Mouse (Mus musculus) natural killer cell, adult 2 months (primary cell): Measurements from ENCODE around the gene Snx9.

Experiments
- DNase-seq, 2 experiments: peaks; one replicate each; pipeline ENCODE4 v3.0.0; 2022; ENCODE audit warnings: low spot score in 2 of 2

Gene Snx9

DNA sequence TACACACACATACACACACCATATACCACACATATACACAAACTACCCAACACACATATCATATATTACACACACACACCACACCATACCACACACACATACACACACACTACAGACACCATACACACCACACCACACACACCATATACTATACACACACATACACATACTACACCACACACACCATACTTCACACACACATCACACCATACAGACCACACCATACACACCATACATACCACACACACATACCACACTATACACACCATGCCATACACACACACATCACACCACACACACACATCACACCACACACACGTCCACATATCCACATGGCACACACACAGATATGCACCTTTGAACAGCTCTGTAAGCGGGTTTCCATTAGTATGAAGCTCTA is 34.3 kb upstream of the Snx9 start:
- no peak for DNase-seq

DNA sequence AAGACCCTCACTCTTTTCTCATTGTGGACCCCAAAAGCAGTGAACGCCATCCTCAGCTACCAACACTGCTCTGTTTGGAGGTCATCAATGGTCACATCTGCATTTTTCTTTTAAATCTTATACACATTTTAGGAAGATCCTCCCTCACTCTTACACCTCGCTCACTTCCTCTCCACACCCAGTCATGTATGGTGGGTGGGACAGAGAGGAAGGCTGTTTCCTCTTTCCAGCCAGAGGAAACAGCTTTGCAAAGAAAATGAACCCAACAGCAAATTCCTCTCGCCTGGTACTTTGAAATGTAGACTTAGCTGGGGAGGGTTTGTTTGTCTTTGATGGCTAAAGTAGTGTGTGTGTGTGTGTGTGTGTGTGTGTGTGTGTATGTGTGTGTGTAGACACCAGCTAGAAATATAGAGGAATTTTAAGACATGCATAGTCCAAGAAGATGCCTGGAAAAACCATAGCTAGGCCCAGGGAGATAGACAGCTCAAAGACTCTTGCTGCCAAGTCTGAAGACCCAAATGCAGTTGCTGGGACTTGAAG is 33.2 kb upstream of the Snx9 start:
- peak in 1 of 2 experiments; percentile 40 for DNase-seq

DNA sequence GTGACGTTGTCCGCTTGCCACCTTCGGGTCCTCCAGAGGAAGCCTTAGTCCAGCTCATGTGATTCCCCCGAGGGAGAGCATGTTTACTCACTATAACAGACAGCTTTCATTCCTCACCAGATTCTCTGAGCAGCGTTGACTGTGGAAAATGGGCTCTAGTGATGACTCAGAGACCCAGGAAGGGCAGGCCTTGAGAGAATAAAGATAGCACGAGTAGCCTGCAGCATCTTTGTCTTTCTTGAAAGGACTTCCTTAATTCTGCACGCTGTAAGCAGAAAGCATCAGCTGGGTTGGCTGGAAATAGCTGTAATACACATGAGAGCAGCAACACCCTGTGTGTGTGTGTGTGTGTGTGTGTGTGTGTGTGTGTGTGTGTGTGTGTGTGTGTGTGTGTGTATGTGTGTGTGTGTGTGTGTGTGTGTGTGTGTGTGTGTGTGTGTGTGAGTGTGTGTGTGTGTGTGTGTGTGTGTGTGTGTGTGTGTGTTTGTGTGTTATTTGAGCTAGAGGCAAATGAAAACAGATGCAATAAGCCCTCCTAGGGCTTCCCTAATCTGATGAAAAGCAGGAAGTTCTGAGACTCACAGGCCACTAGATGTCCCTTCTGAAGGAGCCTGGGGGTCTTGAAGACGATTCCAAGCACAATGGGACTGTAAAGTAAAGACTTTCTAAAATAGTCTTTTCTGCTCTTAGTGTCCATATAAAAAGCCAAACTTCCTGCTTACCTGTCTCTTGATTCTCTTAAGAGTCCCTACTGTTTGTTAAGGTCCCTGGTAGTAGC is 27.1 kb upstream of the Snx9 start:
- DNase-seq = peak in 1 of 2 experiments; percentile 57

DNA sequence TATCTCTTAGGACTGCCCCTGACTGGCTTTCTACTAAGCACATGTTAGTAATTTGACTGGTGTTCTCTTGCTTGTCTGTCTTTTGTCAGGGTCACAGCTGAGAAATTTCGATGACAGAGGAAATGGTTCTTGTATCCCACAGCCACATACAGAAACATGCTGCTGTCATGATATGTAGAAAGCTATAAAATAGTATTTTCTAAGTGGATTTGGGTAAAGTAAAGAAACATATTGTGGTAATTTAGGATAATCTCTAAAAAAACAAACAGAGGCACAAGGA is 26.5 kb upstream of the Snx9 start:
- no peak for DNase-seq

DNA sequence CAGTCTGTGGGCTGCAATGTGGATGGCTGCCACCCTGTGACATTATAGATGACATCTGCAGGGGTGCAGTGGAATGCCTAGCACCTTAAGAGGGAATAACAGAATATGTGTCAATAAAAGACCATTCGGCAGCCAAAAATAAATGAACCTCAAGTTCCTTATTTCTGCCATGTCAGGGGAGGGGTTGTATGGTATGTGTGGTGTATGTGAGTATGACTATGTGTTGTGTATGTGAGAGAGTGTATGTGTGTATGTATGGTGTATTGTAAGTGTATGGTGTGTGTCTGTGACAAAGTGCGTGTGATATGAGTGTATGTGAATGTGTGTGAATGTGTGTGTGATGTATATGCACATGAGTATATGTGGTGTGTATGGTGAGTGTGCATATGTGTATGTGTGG is 23.3 kb upstream of the Snx9 start:
- no peak for DNase-seq

DNA sequence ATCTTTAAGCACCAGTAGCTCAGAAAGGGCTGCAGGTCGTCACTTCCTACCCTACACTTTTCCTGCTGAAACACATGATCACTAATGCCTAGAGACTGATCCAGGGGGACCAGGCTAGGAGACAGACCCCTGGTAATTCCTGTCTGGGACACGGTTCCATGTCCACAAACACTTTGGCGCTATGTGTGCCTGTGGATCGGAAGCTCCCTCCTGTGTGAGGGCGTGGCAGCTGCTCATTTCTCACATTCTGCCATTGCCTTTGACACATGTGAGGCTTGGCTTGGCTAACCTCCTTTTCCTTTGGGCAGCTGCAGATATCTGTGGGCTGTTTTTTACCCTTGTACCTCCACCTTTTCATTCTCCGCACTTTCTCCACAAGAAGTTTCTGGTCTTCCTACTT is 22.0 kb upstream of the Snx9 start:
- DNase-seq = no peak

DNA sequence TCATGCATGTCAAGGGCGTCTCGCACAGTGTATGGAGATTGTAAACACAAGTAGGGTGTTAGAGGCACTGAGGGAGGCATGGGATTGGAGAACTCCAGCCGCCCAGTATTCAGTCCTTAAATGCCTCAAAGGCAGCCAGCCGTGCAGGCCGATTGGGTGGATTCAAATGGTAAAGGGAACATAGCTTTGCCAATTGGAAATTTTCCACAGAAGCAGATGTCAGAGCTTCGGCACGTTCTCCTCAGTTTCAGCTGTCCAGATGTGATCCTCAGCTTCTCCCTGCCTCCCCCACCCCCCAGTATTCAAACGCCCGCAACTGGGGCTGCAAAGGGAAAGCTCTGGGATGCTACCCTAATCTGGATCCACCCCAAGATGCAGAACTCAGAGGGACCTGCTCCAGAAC is 21.3 kb upstream of the Snx9 start:
- no peak for DNase-seq

DNA sequence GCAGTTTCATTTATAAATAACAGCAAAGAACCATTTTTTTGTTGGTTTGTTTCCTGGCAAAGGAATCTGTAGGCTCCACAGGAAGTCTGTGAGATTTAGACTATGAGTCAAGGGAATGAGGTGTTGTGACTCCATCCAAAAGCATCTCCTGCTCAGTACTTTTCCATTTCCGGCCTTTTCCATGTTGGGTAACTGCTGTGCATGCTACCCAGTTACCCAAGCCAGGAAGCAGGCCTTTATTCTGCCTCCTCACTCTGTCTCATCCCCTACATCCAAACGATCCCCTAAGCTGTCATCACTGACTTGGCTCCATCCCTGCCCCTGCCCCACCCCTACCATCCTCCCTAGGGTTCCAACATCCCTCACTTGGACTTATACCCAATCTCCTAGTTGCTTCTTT is 18.6 kb upstream of the Snx9 start:
- no peak for DNase-seq

DNA sequence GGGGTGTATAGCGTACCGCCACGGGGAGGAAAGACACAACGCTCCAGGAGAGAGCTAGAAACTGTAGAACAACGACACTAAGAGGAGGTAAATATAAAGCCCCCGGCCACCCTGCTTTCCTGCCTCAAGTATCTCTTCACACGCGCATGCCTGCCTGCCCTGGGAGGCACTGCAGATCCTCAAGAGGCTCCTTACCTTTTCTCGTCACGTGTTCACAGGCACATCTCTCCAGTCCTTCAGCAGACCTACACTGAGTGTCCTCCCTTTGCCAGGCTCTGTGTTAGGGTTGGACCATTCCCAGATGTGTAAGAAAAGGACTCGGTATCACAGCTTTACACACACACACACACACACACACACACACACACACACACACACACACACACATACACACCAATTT is 18.1 kb upstream of the Snx9 start:
- DNase-seq = no peak

DNA sequence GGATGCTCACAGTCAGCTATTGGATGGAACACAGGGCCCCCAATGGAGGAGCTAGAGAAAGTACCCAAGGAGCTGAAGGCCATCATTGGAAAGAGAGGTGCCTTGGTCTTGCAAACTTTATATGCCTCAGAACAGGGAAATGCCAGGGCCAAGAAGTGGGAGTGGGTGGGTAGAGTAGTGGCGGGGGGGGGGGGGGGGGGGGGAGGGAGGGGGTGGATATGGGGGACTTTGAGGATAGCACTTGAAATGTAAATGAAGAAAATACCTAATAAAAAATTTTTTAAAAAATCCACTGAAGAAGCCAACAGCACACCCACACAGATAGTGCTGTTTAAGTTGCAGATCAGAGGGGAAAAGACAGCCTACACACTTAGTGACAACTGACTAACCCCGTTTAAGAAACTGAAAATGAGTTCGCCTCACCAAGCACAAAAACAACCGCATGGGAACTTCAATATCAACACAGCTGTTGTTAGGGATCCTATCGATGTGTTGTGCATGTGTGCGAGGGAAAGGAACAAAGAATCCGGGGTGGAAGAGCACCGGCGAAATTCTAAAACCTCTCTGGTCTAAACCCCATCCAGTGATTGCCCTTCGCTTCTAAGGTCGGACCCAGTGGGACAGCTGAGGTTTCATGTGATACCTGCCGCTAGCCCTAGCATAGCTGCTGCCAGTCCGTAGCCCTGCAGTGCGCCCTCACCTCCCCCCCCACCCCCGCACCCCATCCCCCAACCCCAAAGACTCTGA is 13.1 kb upstream of the Snx9 start:
- DNase-seq = peak in 1 of 2 experiments; percentile 42

DNA sequence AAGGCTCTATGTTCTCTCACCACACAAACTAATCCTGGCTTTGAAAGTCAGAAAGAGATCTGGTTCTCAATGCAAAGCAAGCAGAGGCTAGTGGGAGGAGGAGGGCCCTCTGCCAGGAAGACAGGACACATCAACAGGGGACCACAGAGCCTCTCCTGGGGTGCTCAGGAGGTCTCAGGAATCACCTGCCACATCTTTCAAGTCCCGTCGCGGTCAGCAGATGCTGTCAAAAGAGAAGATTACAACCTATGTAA is 12.6 kb upstream of the Snx9 start:
- no peak for DNase-seq

DNA sequence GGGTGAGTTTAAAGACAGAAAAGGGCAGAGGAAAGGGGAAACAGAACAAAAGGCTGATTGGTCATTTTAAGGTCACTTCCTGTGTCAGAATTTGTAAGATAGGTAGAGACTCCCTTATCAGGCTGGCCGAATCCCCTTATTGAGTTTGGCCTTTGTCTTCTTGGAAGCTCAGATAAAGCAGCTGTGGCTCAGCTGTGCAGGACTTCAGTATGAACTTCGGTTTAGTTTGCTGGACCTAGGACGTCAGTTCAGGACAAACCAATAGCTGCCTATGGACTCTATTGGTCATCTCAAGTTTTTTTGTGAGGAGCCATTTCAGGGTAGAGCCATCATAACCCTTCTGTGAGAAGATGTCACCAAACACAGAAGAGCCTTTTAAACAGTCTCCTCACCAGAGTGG is 12.2 kb upstream of the Snx9 start:
- DNase-seq = no peak

DNA sequence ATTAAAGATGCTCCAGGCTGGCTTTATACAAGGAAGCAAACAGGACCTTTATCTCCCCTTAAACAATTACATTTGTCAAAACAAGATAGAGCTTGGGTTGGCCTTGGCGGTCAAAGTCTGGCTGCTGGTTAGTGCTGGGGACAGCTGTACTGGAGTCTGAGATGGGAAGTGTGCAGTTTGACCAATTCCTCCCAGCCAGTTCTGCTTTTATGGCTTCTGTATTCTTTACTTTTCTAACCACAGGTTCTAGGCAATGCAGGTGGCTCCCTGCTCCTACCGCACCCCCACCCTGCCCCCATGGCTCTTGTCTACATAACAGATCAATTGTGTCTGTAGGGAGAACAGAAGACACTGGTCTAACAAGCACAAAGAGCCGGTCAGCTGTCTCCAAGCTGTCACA is 11.2 kb upstream of the Snx9 start:
- peak in 1 of 2 experiments; percentile 66 for DNase-seq

DNA sequence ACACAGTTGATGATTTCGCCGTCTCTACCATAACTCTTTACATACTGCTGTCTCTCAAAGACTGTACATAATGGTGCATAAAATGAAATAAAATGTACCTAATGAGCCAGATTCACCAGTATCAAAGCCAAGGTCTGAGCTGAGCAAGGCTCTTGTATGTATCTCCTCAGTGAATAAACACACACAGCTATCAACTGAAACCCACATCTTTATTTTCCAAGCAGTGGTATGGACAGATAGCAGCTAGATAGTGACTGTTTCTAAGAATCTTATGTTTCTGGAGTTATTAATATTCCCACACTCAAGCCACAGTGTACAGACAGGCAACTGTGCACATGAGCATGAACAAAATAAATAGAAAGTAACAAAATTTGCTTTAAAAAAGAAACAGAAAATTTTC is 10.7 kb upstream of the Snx9 start:
- no peak for DNase-seq

DNA sequence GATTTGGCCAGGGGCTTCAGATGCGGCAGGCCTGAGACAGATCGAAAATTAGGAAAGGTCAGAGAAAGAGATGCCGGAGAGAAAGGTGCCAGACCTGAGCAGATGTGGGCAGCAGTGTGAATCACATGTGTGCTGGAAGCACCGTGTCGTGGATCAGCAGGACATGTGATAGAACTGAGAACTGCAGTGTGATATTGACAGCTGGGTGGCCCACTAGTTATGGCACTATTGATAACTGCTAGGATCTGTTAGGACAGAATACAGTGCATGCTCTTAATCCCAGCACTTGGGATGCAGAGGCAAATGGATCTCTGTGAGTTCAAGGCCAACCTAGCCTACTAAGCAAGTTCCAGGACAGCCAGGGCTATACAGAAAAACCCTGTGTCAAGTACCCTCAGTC is 10.3 kb upstream of the Snx9 start:
- DNase-seq = no peak

DNA sequence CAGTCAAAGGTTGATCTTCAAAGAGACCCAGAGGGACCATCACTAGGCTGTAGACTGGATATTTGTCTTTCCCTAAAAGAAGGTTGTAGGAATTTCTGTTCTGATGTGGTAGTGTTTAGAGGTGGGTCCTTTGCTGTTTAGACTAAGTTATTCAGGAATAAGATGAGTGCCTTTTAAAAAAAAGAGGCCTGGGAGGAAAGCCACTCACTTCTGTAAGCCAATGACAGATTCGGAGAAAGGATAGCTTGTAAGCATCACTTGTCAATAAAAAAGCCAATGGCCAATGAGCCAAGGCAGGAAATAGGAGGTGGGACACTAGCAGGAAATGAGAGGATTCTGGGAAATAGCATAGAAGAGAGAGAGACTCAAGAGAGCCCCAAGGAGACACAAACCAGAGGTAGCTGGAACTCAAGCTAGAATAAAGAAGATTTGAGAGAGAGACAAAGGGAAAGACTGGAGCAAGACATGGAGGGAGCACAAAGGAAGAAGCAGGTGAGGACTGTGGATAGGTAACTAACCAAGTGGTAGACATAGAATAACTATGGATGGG is 9.8 kb upstream of the Snx9 start:
- DNase-seq = no peak

DNA sequence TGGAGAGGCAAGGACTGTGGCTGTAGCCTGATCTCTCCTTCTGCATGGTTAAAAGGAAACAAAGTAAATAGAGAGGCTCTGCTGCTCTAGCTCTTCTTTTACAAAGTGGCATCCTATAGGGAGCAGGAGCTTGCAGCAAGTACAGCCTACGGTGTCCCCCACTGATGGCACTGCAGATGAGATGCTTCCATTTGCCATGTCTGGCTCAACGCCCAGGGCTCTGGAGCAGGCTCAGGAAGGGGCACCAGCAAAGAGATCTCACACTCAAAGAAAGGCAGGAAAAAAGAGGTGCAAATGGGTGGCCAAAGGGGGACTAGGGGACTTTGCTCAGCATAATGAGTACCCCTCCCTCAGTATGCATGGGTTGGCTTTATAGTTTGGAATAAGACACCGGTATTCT is 7.0 kb upstream of the Snx9 start:
- DNase-seq = no peak

DNA sequence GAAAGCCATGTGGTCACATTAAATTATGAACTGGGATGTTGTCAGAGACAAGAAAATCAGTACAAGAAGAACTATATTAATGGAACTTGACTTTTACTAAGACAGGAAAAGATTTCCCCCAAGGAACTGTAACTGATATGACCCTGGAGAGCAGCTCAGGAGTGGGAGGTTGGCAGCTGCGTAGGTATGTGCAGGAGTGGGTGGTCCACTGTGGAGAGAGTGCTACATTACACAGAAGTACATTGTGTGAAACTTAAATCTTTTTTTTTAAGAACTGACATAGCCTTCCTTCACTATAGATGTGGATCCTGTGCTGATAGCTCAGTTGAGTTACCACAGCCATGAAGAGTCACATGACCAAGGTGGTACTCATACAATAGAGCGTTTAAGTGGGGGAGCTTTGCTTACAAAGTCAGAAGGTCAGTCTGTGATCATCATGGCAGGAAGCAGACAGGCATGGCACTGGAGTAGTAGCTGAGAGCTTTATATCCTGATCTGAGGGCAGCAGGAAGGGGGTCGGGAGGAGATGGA is 6.3 kb upstream of the Snx9 start:
- no peak for DNase-seq

DNA sequence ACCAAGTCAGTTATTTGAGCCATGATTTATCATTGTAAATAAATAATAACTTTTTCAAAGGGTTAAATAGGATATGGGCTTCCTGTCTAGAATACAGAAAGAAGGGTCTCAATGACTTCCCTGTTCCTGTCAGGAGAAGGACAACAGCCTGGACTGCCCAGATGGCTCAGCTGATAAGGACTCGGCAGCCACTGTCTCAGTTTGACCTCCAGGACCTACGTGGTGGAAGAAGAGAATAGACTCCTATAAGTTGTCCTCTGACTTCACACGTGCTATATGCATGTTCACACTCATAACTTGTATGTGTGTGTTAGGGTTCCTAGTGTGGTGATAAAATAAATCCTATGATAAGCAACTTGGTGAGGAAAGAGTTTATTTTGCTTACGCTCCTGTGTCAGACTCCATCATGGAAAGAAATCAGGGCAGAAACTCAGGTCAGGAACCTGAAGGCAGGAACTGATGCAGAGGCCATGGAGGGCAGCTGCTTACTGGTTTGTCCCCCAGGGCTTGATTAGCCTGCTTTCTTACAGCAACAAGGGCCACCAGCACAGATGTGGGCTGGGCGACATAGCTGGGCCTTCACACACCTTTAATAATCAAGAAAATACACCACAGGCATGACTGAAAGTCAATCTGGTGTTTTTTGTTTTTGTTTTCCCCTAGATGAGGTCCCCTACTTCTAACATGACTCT is 1.4 kb upstream of the Snx9 start:
- DNase-seq = no peak

DNA sequence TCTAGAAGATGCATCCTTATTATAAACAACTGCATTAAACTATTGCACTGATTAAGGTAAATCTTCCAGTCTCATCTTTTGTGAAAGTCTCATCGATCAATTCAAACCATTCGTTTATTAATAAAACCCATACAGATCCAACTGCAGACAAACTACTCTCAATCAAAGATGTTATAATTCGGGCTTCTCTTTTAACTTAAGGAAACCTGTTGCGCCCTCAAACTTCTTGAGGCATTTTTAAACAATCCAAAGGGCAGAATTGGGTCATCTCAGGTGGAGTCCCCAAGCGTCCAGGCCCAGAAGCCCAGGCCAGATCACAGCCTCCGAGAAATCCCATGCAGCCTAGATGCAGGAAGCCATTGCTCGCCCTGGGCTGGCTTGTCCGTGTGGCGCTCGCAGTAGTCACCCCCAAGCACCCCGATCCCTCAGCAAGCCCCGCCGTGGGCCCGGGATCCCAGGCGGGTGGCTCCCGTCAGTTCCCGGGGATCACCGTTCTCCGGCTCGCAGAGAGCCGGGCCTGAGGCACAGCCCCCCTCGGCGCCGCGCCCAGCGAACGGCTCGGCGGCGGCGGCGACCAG is 490 bp upstream of the Snx9 start:
- peak in 1 of 2 experiments; percentile 26 for DNase-seq

DNA sequence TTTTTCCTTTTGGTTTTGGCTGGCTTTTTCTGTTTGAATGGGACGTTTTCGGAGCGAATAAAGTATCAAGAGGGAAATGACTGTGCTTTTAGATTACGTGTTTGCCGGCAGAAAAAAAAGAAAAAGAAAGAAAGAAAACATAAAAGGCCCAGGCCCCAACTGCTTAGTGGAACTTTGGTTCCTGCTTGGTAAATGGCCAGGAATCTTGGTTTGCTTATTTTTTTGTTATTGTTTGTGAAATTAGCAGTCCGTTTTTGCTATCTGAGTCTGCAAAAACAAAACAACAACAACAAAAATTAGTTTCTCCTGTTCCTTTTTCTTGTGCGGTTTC is 779 bp downstream of the Snx9 start:
- DNase-seq = no peak

DNA sequence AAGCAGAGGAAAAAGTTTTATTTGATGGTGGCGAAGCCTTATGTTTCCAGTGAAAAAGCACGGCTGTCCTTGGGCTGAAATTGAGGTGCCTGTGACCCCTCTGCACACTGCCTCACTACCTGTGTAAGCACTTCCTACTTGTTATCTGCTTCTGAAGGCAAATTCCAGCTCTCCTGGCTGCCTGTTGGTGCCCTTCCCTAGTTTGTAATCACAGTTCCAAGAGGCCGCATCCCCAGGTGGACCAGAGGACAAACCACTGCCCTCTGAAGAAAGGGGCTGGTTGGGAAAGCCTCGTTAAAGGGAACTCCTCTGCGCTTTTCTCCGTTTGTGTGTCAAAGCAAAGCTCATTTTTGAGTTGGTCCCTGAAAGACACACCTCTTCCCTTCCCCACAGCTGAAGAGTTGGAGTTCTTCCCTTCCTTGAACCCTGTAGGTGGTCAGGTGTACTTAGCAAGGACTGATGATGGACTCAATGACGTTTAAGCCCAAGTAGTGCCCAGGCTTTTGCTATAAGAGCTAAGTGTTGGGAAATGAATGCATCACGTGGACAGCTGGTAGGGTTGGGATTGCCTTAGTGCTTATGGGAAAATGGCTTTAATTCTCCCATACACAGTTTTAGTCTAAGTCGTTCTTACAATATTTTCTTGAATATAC is 2.0 kb downstream of the Snx9 start:
- DNase-seq = no peak
